Mouse (Mus musculus): ENCODE data around the gene Psmb8.

DNA sequence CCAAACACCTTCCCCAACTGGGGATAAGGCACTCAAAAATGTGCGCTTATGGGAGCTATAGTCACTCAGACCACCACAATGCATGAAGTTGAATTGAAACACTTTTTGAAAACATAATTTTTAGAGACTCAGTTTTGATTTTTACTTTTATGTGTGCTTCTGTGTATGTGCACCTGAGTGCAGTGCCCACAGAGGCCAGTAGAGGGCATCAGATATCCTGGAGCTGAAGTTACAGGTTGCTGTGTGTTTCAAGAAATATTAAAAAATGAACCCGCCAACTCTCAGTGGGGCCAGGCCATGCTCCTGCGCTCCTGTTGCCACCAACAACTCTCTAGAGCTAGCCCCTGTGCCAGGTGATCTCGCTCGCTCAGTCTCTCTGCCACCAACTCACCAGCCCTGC lies 25.0 kb upstream of the Psmb8 start:
- TF ChIP-seq CTCF (IDR thresholded peaks at IDR 0.05) (peak; percentile 30; the same call in 1 of the 2 replicates), EP300 (IDR thresholded peaks at IDR 0.05) (no peak)

All from lung, postnatal 0 days (tissue).